Mouse (Mus musculus) limb, embryonic 10.5 days (tissue): Measurements from ENCODE around the gene G430095P16Rik. TPM values are rescaled to one million over a fixed set of nuclear protein-coding genes. Genes with fewer than 3 reads are reported as not detected.
A peak's percentile ranks its signal among the peaks of the same experiment; 100 is the strongest.

Experiments
- DNase-seq: peaks from one replicate; pipeline ENCODE4 v3.0.0-alpha.2; 2017; ENCODE audit warnings: low spot score
- H3K27ac ChIP-seq: fragments of 300-500 bp; sonication (generic); 2 replicates; pipeline ENCODE4 v1.5.1; 2016; ENCODE audit warnings: mild to moderate bottlenecking
- H3K27me3 ChIP-seq: fragments of 300-500 bp; sonication (generic); 2 replicates; pipeline ENCODE4 v1.6.1; 2016; ENCODE audit warnings: low read depth, mild to moderate bottlenecking; ENCODE audit not compliant: poor library complexity, severe bottlenecking
- H3K36me3 ChIP-seq: fragments of 300-500 bp; sonication (generic); 2 replicates; pipeline ENCODE4 v1.6.1; 2016; ENCODE audit warnings: mild to moderate bottlenecking, moderate library complexity
- H3K4me1 ChIP-seq: fragments of 300-500 bp; sonication (generic); 2 replicates; pipeline ENCODE4 v1.6.1; 2016
- H3K4me3 ChIP-seq: fragments of 300-500 bp; sonication (generic); 2 replicates; pipeline ENCODE4 v1.5.1; 2016; ENCODE audit warnings: mild to moderate bottlenecking, moderate library complexity
- H3K9me3 ChIP-seq: fragments of 300-500 bp; sonication (generic); replicated peaks from 2 replicates; pipeline ENCODE4 v1.6.1; 2016; ENCODE audit warnings: mild to moderate bottlenecking
- WGBS: fragments of 180-500 bp; shearing (Covaris S2); methylation state at CpG from one replicate; pipeline ENCODE4 v1.1.7; 2016; 5-methylcytosine and 5-hydroxymethylcytosine counted together
- polyA plus RNA-seq: library from polyadenylated mRNA; unstranded; fragments of >200 nt; fragmentation: Nextera tagmentation; extraction: Ambion mirVana; gene quantifications from 2 replicates; pipeline ENCODE4 v1.2.1, GENCODE M21; 2016

Gene G430095P16Rik
- polyA plus RNA-seq = 3.7 and 8.1 TPM in 2 replicates

DNA sequence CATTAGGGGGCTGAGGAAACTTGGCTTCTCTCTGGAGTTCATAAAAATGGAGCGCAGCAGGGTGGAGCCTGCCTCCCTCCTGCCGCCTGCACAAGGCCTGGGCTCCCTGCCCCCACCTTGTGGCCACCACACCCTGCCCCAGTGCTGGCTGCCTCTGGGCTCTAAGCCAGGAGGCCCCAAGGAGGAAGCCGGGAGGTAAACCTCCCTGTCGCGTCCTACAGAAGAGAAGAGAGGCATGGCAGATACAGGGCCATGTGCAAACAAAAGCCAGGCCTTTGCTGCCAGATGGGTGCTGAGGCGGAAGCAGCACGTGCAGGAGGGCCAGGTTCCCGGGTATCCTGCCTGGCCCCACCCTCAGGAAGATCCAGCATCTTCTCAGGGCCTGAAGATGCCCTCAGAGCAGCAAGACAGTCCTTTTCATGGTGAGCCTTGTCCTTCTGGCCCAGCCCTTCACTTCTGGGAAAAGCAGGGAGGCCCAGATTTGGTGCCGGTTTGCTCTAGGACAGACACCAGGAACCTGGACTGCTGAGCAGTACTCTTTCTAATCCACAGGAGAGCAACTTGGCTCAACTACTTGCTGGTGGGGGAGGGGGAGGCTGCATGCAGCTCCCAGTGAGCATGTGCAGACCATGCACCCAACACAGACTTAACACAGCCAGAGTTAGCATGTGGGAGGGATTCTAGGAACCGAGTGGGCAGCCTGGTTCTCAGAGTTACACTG is at the start of gene G430095P16Rik:
Gene G430095P16Rik (plus strand): TSS at position 158 of the 721 bp plus-strand sequence.
- peaks cover 90% of the 10 kb centered on the region for H3K27me3 ChIP-seq
- DNase-seq = peak; percentile 83
- H3K36me3 ChIP-seq = peaks cover 15% of the 10 kb centered on the region; the same call in 1 of the 2 replicates
- peak within 1 kb of the TSS; percentile 42 for H3K4me3 ChIP-seq
- peak within 1 kb of the TSS; percentile 97 for H3K27ac ChIP-seq
- 17% methylated on average over 10 of the region's 10 CpGs for WGBS
- H3K4me1 ChIP-seq = peaks cover 85% of the 10 kb centered on the region
- H3K9me3 ChIP-seq = no peaks in the 10 kb centered on the region

DNA sequence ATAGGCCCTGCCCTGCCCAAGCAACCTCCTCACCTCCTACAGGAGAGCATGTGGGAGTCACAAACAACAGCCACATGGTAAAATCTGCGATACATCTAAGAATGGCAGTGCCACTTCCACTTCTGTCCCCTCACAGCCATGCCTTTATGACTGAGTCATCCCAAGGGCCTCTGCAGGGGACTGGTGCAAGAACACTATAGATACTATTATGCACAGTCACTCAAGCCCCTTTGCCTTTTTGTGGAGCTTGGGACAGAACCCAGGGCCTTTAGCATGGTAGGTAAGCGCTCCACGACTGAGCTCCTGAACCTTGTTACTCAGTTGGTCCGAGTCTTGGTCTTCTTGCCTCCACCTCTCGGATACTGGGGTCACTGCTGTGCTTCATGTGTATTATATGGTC is 45.5 kb upstream of the G430095P16Rik start:
- Histone ChIP-seq H3K27me3 (no peaks in the 10 kb centered on the region), H3K4me3 (no peak overlapping the region), H3K36me3 (peaks cover 97% of the 10 kb centered on the region), H3K9me3 (no peaks in the 10 kb centered on the region), H3K27ac (no peak overlapping the region), H3K4me1 (no peaks in the 10 kb centered on the region)
- WGBS = 90% methylated on average over 5 of the region's 5 CpGs
- no peak for DNase-seq

DNA sequence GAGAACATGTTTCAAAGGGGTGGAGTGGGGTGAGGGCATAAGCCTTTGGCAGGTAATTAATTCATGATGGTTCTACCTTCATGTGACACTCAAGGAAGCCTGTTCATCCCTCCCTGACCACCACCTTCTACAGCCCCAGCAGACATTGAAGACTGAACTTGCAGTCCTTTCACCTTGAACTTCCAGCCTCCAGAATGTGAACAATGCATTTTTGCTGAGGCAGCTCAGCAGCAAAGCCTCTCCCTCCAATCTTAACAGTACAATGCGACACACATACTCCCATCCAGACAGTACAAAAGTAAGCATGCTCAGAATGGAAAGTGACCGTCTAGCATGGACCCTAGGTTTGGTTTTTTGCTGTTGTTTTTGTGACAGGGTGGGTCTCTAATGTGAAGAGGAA is 41.3 kb upstream of the G430095P16Rik start:
- WGBS = 93% methylated on average over 2 of the region's 2 CpGs
- H3K36me3 ChIP-seq = peaks cover 92% of the 10 kb centered on the region
- no peak overlapping the region for H3K4me3 ChIP-seq
- no peaks in the 10 kb centered on the region for H3K27me3 ChIP-seq
- no peak for DNase-seq
- peaks cover 20% of the 10 kb centered on the region for H3K4me1 ChIP-seq
- H3K27ac ChIP-seq = no peak overlapping the region
- no peaks in the 10 kb centered on the region for H3K9me3 ChIP-seq

DNA sequence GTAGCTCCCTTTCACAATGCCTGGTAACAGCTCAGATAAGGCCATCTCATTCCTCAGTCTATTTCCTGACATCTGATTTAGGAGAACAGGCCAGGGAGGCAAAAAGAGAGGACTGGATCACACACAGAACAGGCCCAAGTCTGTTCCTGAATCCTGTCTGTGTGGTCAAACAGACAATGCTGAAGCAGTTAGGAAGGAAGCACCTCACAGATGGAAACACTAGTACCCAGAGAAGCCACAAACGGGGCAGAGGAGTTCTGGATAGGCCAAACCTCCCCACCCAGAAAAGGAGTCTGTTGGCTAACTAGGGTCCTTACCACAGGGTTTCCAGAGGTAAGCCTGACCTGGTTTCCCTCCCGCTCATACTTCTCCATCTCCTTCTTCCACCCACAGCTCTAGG is 40.5 kb upstream of the G430095P16Rik start:
- no peak overlapping the region for H3K4me3 ChIP-seq
- WGBS = 88% methylated on average over 2 of the region's 2 CpGs
- DNase-seq = no peak
- H3K27me3 ChIP-seq = no peaks in the 10 kb centered on the region
- no peak overlapping the region for H3K27ac ChIP-seq
- peaks cover 25% of the 10 kb centered on the region for H3K4me1 ChIP-seq
- H3K9me3 ChIP-seq = no peaks in the 10 kb centered on the region
- peaks cover 85% of the 10 kb centered on the region for H3K36me3 ChIP-seq

DNA sequence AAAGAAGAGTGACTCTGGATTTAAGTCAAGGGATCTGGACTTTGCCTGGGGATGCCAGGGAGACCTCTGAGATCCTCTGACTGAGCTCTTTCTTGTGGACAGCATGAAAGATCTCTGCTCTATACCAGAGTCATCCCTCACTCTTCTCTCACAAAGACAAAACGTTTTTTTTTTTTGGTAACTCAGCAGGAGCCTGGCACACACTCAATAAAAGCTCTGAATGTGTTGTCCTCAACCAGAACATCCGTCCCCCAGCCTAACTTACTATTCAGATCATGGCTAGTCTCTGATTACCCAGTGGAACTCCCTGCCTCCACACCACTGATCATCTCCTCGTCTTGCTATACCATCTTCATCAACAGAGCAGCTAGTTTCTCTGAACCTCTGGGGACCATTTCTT is 38.3 kb upstream of the G430095P16Rik start:
- Histone ChIP-seq H3K4me3 (peak overlapping the region; percentile 94; the same call in 1 of the 2 replicates), H3K4me1 (peaks cover 40% of the 10 kb centered on the region), H3K27ac (no peak overlapping the region), H3K36me3 (peaks cover 65% of the 10 kb centered on the region), H3K27me3 (no peaks in the 10 kb centered on the region), H3K9me3 (no peaks in the 10 kb centered on the region)
- 74% methylated on average over 3 of the region's 3 CpGs for WGBS
- no peak for DNase-seq

DNA sequence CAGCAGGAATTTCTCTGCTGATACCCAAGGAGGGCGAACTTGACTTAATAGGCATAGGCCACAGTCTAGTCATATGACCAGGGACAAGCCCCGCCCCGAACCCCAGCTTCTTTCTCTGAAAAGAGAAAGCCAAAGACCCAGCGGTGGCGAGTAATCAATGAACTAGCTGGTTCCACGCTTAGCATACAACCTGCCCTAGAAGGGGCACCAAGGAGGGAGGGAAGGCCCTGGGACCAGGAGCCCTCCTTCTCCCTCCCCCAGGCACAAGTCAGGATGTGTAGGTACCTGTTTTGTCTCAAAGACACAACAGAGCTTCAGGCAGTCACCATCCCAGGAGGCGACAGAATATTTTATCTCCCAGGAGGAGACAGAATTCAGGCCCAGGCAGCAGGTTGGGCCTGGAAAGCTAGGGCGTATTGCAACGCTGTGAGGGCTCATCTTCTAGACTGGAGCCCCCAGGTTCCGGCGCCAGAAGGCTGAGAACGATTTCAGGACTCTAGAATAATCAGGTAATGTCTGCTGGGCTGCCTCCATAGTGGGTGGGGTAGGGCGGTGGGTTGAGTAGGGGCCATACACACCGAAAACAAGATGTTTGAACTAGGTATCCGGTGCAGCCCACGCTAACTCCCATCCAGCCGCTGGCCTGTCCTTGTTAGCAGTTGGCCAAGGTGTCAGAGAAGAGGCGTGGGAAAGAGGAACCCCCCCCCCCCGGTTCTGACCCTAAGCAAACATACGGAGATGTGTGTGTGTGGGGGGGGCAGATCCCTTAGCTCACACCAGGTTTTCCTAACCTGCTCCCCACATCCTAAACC is 36.4 kb upstream of the G430095P16Rik start, which contains the start of gene Trmt1:
Gene Trmt1 (plus strand): TSS at position 117 of the 812 bp plus-strand sequence.
- 13% methylated on average over 20 of the region's 20 CpGs for WGBS
- H3K4me1 ChIP-seq = peaks cover 53% of the 10 kb centered on the region
- H3K4me3 ChIP-seq = peak within 1 kb of the TSS; percentile 94
- peaks cover 55% of the 10 kb centered on the region for H3K36me3 ChIP-seq
- H3K9me3 ChIP-seq = no peaks in the 10 kb centered on the region
- peak within 1 kb of the TSS; percentile 99 for H3K27ac ChIP-seq
- H3K27me3 ChIP-seq = no peaks in the 10 kb centered on the region
- peak; percentile 41 for DNase-seq

DNA sequence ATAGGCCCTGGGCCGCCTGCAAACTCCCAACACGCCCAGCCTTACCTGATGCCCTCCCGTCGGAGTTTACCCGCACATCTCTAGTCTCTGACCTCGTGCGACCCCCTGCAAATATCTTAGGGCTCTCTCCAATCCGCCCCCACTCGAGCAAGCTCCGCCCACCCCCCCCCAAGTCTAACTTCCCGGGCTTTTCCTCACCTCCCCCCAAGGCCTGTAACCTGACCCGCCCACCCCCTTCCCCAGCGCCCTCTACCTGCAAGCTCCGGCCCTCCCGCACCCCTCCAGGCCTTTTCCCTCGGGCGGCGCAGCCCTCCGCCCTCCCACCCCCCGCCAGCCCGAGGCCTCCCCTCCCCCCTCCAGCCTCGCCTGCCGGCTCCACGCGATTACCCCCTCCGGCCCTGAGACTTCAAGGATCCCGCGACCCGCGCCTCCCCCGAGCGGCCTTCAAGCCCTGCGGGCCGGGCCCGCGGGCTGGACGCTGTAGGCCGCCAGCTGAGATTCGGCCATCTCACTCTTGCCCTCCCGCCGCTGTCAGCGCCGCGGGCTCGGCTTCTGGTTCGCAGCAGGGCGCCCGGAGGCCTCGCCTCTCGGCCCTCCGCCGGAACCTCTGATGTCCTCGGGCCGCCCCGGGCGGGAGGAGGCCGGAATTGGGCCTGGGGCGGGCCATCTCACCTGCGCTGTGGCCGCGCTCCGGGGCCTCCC is 35.7 kb upstream of the G430095P16Rik start:
- Histone ChIP-seq H3K9me3 (no peaks in the 10 kb centered on the region), H3K4me1 (peaks cover 53% of the 10 kb centered on the region), H3K27ac (peak overlapping the region; percentile 99), H3K27me3 (no peaks in the 10 kb centered on the region), H3K4me3 (peak overlapping the region; percentile 94), H3K36me3 (peaks cover 54% of the 10 kb centered on the region)
- 1% methylated on average over 51 of the region's 62 CpGs for WGBS
- DNase-seq = peak; percentile 88

DNA sequence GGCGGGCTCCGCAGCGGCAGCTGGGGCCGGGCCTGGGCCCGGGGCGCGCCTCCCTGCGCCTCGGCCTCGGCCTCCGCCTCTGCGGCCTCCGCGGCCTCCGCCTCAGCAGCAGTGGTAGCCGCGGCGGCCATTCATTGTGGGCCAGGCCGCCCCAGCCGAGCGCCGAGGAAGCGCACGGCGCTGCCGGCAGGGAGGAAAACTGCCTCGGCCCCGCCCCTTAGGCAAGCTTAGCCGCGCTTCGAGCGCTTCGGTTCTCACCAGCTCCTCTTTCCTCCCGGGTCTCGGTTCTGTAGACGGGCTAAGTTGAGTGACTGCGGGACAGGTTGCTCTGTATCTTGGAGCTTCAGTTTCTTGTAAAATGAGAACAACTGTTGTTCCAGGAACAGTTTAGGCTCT is 35.1 kb upstream of the G430095P16Rik start, which contains the start of gene Nacc1:
Gene Nacc1 (minus strand): TSS at position 158 of the 396 bp plus-strand sequence.
- Histone ChIP-seq H3K9me3 (no peaks in the 10 kb centered on the region), H3K27ac (peak within 1 kb of the TSS; percentile 99), H3K36me3 (peaks cover 54% of the 10 kb centered on the region), H3K4me1 (peaks cover 53% of the 10 kb centered on the region), H3K27me3 (no peaks in the 10 kb centered on the region), H3K4me3 (peak within 1 kb of the TSS; percentile 94)
- peak; percentile 92 for DNase-seq
- 1% methylated on average over 37 of the region's 37 CpGs for WGBS

DNA sequence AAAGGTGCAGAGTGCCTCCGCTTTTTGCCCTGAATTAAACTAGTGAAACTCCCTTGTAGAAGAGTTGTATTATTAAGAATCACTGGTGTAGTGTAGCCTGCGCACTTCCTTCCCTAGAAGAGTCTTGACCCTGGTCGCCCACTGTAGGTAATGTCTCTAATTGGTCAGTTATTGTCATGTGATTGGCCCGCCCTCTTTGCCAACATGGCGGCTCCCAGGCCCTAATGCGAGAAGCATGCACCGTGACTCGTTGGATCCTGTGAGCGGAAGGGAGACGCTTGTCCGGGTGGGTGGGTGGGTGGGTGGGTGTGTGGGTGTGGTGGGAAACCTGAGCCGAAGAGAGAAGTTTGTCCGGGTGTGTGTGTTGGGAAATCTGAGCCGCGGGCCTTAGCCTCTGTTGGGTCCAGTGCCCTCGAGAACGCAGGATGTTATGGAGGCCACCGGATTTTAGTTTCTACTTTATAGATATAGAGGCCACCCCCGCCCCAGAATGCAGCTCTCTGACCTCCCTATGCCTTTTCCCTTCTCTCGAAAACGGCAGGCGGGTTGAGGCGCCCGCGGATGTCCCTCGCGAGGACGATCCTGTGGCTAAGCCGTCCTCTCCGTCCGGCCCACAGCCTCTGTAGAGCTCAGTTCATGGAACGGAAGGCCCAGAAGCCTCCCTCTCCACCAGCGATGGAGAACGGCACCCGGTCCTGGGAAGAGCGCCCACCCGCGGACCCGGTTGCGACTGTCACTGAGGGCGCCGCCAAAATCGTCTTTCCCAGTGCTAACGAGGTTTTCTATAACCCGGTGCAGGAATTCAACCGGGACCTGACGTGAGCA is 33.5 kb upstream of the G430095P16Rik start:
- WGBS = under 1% methylated on average over 47 of the region's 47 CpGs

DNA sequence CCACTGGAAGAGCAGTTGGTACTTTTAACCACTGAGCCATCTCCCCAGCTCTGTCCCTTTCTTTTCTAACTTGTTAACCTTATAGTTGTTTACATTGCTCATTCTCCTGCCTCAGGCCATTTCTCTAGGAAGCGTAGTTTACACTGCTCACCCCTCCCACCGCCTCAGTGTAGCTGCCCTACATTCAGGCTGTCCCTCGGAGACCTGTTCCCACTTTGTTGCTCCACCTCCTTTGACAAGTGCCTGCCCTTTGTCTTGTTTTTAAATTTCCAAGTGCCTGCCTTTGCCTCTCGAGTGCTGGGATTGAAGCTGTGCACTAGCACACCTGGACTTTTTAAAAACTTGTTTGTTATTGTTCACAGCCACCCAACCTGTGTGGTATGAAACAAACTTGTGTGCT is 29.5 kb upstream of the G430095P16Rik start:
- Histone ChIP-seq H3K27me3 (no peaks in the 10 kb centered on the region), H3K9me3 (no peaks in the 10 kb centered on the region), H3K4me3 (no peak overlapping the region), H3K27ac (no peak overlapping the region), H3K4me1 (peaks cover 21% of the 10 kb centered on the region), H3K36me3 (peaks cover 75% of the 10 kb centered on the region)
- WGBS = 72% methylated on average over 4 of the region's 4 CpGs
- DNase-seq = no peak

More for the DNA sequence above, 33.5 kb upstream of the G430095P16Rik start:
- Histone ChIP-seq H3K4me3 (peak overlapping the region; percentile 94), H3K9me3 (no peaks in the 10 kb centered on the region), H3K4me1 (peaks cover 53% of the 10 kb centered on the region), H3K27me3 (no peaks in the 10 kb centered on the region), H3K27ac (peak overlapping the region; percentile 87), H3K36me3 (peaks cover 52% of the 10 kb centered on the region)
- DNase-seq = peak; percentile 90

DNA sequence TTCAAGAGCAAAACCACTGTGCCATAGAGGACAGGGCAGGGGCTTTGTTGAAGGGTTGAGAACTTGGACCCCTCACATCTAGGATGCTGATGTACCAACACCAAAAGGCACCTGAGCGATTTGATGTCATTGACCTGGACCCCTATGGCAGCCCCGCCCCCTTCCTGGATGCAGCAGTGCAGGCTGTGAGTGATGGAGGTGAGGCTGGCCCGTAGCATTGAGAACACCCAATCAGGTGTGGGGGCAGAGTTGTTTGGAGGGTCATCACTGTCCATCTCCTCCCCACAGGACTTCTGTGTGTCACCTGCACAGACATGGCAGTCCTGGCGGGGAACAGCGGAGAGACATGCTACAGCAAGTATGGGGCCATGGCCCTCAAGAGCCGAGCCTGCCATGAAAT is 27.7 kb upstream of the G430095P16Rik start:
- DNase-seq = no peak
- WGBS = 89% methylated on average over 6 of the region's 6 CpGs
- Histone ChIP-seq H3K36me3 (peaks cover 93% of the 10 kb centered on the region), H3K4me3 (no peak overlapping the region), H3K27ac (no peak overlapping the region), H3K27me3 (no peaks in the 10 kb centered on the region), H3K9me3 (no peaks in the 10 kb centered on the region), H3K4me1 (peaks cover 12% of the 10 kb centered on the region)
